Mouse (Mus musculus) forebrain, embryonic 14.5 days (tissue): ENCODE data around the gene Dhrs1. TPM values are rescaled to one million over a fixed set of nuclear protein-coding genes. Genes with fewer than 3 reads are reported as not detected.

ENCODE experiments used
- ATAC-seq: fragments of 200-750 bp; cut with Nextera tagmentation; 2 replicates; pipeline ENCODE4 v1.8.0; 2017; ENCODE audit warnings: mild to moderate bottlenecking, moderate library complexity
- DNase-seq: peaks from one replicate; pipeline ENCODE4 v3.0.0-alpha.2; 2015; ENCODE audit warnings: low spot score
- H3K27ac ChIP-seq: fragments of 300-500 bp; sonication (generic); 2 replicates; pipeline ENCODE4 v1.5.1; 2014; ENCODE audit warnings: low read depth, mild to moderate bottlenecking, control low read depth, low read length, moderate library complexity
- H3K27me3 ChIP-seq: fragments of 300-500 bp; sonication (generic); replicated peaks from 2 replicates; pipeline ENCODE4 v1.6.1; 2014; ENCODE audit warnings: low read length, control low read depth, mixed read lengths; ENCODE audit not compliant: control insufficient read depth, insufficient read depth
- H3K36me3 ChIP-seq: fragments of 300-500 bp; sonication (generic); 2 replicates; pipeline ENCODE4 v1.6.1; 2014; ENCODE audit warnings: low read length, control low read depth; ENCODE audit not compliant: control insufficient read depth, insufficient read depth
- H3K4me1 ChIP-seq: fragments of 300-500 bp; sonication (generic); 2 replicates; pipeline ENCODE4 v1.6.1; 2014; ENCODE audit warnings: antibody characterized with exemption, low read length, control low read depth; ENCODE audit not compliant: control insufficient read depth, insufficient read depth
- H3K4me2 ChIP-seq: fragments of 300-500 bp; sonication (generic); 2 replicates; pipeline ENCODE4 v1.6.1; 2014; ENCODE audit warnings: mild to moderate bottlenecking, control low read depth, low read length
- H3K4me3 ChIP-seq: fragments of 300-500 bp; sonication (generic); 2 replicates; pipeline ENCODE4 v1.5.1; 2014; ENCODE audit warnings: low read depth, low read length, control low read depth
- H3K9ac ChIP-seq: fragments of 300-500 bp; sonication (generic); 2 replicates; pipeline ENCODE4 v1.6.1; 2014; ENCODE audit warnings: mild to moderate bottlenecking, low read length, control low read depth, moderate library complexity
- H3K9me3 ChIP-seq: fragments of 300-500 bp; sonication (generic); replicated peaks from 2 replicates; pipeline ENCODE4 v1.6.1; 2016; ENCODE audit warnings: low read length, control low read depth, mixed read lengths; ENCODE audit not compliant: control insufficient read depth
- WGBS: fragments of 180-500 bp; shearing (Covaris S2); extraction: QIAGEN DNeasy Blood & Tissue Kit; methylation state at CpG from one replicate; pipeline ENCODE4 v1.1.7; 2014; 5-methylcytosine and 5-hydroxymethylcytosine counted together
- polyA plus RNA-seq: library from polyadenylated mRNA; unstranded; fragments of >200 nt; fragmentation: Nextera tagmentation; extraction: Ambion mirVana; gene quantifications from 2 replicates; pipeline ENCODE4 v1.2.1, GENCODE M21; 2014

Dhrs1 gene
- polyA plus RNA-seq, 1 experiment from 2014 or later, result 84.4 TPM

DNA sequence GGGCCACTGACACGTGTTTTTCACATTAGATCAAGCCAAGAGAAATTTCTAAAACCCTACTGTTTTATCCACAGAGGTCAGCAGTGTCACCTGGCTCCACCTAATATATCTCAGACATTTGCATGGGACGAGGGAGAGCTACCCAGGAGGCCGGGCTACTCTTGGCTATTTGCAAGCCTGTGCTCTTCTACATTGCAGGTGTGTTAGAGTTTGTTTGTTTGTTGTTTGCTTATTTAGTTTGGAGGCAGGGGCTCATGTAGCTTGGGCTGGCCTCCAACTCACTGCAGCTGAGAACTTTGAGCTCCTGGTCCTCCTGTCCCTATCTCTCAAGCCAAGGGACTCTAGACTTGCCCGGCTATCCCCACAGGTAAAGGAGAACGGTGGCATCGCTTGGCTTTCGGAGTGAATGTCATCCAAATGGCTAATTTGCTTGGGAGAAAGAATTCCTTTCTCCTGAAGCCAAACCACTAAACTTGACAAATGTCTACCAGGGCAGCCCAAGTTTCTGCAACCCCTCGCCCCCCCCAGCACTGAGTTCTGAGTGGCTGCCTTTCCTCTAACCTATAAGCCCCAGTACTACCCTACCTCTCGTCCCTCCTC is 37.0 kb upstream of the Dhrs1 start:
- Histone ChIP-seq H3K27me3 (peaks cover 37% of the 10 kb centered on the region), H3K9me3 (no peaks in the 10 kb centered on the region), H3K4me3 (no peak overlapping the region), H3K4me1 (no peaks in the 10 kb centered on the region), H3K27ac (no peak overlapping the region), H3K4me2 (no peak overlapping the region), H3K36me3 (no peaks in the 10 kb centered on the region), H3K9ac (no peak overlapping the region)
- DNase-seq, result no peak
- no peak for ATAC-seq
- 55% methylated on average over 9 of the region's 9 CpGs for WGBS

DNA sequence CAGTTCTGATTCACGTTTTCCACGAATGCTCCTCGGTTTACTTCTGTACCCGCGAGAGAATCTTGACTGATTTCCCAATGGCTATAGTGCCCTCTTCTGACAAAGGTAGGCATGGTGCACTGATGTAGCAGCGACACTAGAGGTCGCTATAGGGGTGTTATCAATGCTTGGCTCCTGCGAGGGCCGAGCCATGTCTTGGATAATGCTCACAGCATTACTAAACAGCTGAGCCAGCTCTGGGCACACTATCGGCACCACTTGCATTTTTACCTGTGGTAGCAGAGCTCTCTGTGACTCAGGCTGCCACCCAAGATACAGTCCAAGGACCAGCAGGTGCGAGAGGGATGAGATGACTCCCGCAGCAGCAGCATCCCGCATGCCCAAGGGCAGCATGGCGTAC is 35.8 kb upstream of the Dhrs1 start:
- H3K9me3 ChIP-seq, result no peaks in the 10 kb centered on the region
- no peaks in the 10 kb centered on the region for H3K36me3 ChIP-seq
- H3K4me2 ChIP-seq, result peak overlapping the region; percentile 16
- DNase-seq (peak; percentile 89), ATAC-seq (peak; percentile 82)
- H3K4me1 ChIP-seq, result no peaks in the 10 kb centered on the region
- no peak overlapping the region for H3K27ac ChIP-seq
- 17% methylated on average over 14 of the region's 14 CpGs for WGBS
- no peak overlapping the region for H3K4me3 ChIP-seq
- no peak overlapping the region for H3K9ac ChIP-seq
- H3K27me3 ChIP-seq, result peaks cover 31% of the 10 kb centered on the region

- H3K9ac ChIP-seq, result no peak overlapping the region
- H3K4me3 ChIP-seq, result no peak overlapping the region
- H3K27ac ChIP-seq, result no peak overlapping the region
- H3K9me3 ChIP-seq, result no peaks in the 10 kb centered on the region
- H3K4me2 ChIP-seq, result no peak overlapping the region
- no peaks in the 10 kb centered on the region for H3K36me3 ChIP-seq
- H3K27me3 ChIP-seq, result peaks cover 31% of the 10 kb centered on the region
- ATAC-seq (0 out of 2 replicates have a peak, but pooled peaks have one; percentile 6), DNase-seq (no peak)
- H3K4me1 ChIP-seq, result no peaks in the 10 kb centered on the region
- WGBS, result 79% methylated on average over 11 of the region's 11 CpGs
Measured at GRCm38 (mm10) chr14:55780736-55781135, 35.2 kb upstream of the Dhrs1 start.

GRCm38 (mm10) chr14:55779656-55780055 is 34.2 kb upstream of the Dhrs1 start:
- H3K4me1 ChIP-seq, result no peaks in the 10 kb centered on the region
- no peak overlapping the region for H3K27ac ChIP-seq
- ATAC-seq, result no peak
- no peak overlapping the region for H3K9ac ChIP-seq
- DNase-seq, result no peak
- no peak overlapping the region for H3K4me2 ChIP-seq
- H3K9me3 ChIP-seq, result no peaks in the 10 kb centered on the region
- H3K36me3 ChIP-seq, result no peaks in the 10 kb centered on the region
- WGBS, result 72% methylated on average over 16 of the region's 16 CpGs
- no peak overlapping the region for H3K4me3 ChIP-seq
- peaks cover 22% of the 10 kb centered on the region for H3K27me3 ChIP-seq

GRCm38 (mm10) chr14:55778686-55779085 is 33.2 kb upstream of the Dhrs1 start:
- H3K9me3 ChIP-seq, result no peaks in the 10 kb centered on the region
- H3K27me3 ChIP-seq, result peaks cover 13% of the 10 kb centered on the region
- no peak overlapping the region for H3K9ac ChIP-seq
- no peak for DNase-seq
- 89% methylated on average over 15 of the region's 15 CpGs for WGBS
- no peak overlapping the region for H3K27ac ChIP-seq
- no peak overlapping the region for H3K4me2 ChIP-seq
- H3K4me3 ChIP-seq, result no peak overlapping the region
- H3K36me3 ChIP-seq, result no peaks in the 10 kb centered on the region
- no peaks in the 10 kb centered on the region for H3K4me1 ChIP-seq
- ATAC-seq, result no peak

GRCm38 (mm10) chr14:55777806-55778205 is 32.3 kb upstream of the Dhrs1 start:
- ATAC-seq (no peak), DNase-seq (no peak)
- Histone ChIP-seq H3K9me3 (no peaks in the 10 kb centered on the region), H3K4me2 (no peak overlapping the region), H3K27ac (no peak overlapping the region), H3K4me1 (no peaks in the 10 kb centered on the region), H3K9ac (no peak overlapping the region), H3K27me3 (peaks cover 6% of the 10 kb centered on the region), H3K36me3 (no peaks in the 10 kb centered on the region), H3K4me3 (no peak overlapping the region)
- 88% methylated on average over 11 of the region's 11 CpGs for WGBS

DNA sequence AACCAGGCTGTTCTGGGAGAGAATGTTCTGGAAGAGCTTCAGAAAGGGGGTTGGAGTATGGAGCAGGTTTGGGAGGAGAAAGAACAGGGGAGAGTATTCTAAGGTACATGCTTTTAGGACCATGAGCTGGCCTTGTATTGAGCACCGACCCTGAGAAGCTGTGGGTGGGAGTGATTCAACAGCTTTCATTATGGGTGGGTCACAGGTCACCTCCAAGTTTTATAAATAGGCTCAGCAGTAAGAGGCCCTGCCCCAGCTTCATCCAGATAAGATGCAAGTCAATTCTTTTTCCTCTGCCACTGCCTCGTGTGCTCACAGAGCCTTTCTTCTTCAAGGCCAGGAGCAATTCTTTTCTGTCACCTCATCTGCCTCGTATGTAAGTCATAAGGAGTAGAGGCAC is 31.7 kb upstream of the Dhrs1 start:
- Histone ChIP-seq H3K4me3 (no peak overlapping the region), H3K27me3 (peaks cover under 1% of the 10 kb centered on the region; the same call in 1 of the 2 replicates), H3K4me1 (no peaks in the 10 kb centered on the region), H3K9ac (no peak overlapping the region), H3K4me2 (no peak overlapping the region), H3K9me3 (no peaks in the 10 kb centered on the region), H3K27ac (no peak overlapping the region), H3K36me3 (no peaks in the 10 kb centered on the region)
- ATAC-seq (no peak), DNase-seq (no peak)
- 52% methylated on average over 3 of the region's 3 CpGs for WGBS

DNA sequence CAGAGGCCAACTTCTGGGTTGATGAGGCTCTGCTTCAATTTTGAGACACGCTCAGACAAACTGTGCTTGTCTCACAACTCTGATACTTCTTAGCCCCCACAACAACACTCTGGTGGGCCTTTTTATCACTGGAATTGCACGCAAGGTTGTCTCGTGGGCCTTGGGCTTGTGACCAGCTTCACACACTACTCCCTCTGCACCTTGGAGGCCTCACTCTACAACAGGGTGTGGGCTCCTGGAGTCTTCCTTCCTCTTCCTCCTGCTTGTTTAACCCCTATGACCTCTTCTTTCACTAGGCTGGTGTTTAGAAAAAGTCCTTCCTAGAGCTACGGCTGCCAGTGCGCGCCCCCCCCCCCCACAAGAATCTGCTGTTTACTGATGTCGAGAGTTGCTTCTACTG is 31.2 kb upstream of the Dhrs1 start:
- H3K4me1 ChIP-seq, result no peaks in the 10 kb centered on the region
- no peaks in the 10 kb centered on the region for H3K36me3 ChIP-seq
- no peak overlapping the region for H3K4me2 ChIP-seq
- DNase-seq, result no peak
- H3K27me3 ChIP-seq, result no peaks in the 10 kb centered on the region
- no peak overlapping the region for H3K4me3 ChIP-seq
- no peaks in the 10 kb centered on the region for H3K9me3 ChIP-seq
- H3K27ac ChIP-seq, result no peak overlapping the region
- ATAC-seq, result no peak
- WGBS, result 85% methylated on average over 7 of the region's 7 CpGs
- H3K9ac ChIP-seq, result no peak overlapping the region

GRCm38 (mm10) chr14:55769087-55769703 is 23.7 kb upstream of the Dhrs1 start:
- no peak overlapping the region for H3K27ac ChIP-seq
- H3K9me3 ChIP-seq, result no peaks in the 10 kb centered on the region
- 77% methylated on average over 16 of the region's 16 CpGs for WGBS
- no peak overlapping the region for H3K9ac ChIP-seq
- ATAC-seq, result no peak
- no peak overlapping the region for H3K4me2 ChIP-seq
- no peaks in the 10 kb centered on the region for H3K36me3 ChIP-seq
- peaks cover 4% of the 10 kb centered on the region; the same call in 1 of the 2 replicates for H3K4me1 ChIP-seq
- no peak overlapping the region for H3K4me3 ChIP-seq
- DNase-seq, result no peak
- peaks cover 30% of the 10 kb centered on the region for H3K27me3 ChIP-seq
